Mouse (Mus musculus): Measurements from ENCODE around the gene 8030411F24Rik. TPM values are rescaled to one million over a fixed set of nuclear protein-coding genes. Genes with fewer than 3 reads are reported as not detected.
"Not testable (repeated sequence)": the region's sequence is repeated elsewhere in the genome, so short reads cannot be mapped to it uniquely, and the experiment has no call there.

The 8030411F24Rik gene
- not detected in 2 replicates for polyA plus RNA-seq (2016; fragmentation: Nextera tagmentation; extraction: Ambion mirVana)

GRCm38 (mm10) chr2:148781709-148782108 is at the start of gene 8030411F24Rik:
Gene 8030411F24Rik, plus strand, starts transcription at chr2:148782009.
- ATAC-seq (ENCODE audit: low FRiP score): no peak
- Histone ChIP-seq H3K9me3 (no peaks in the 10 kb centered on the region), H3K9ac (no peak within 1 kb of the TSS), H3K27ac (no peak within 1 kb of the TSS), H3K4me2 (no peak within 1 kb of the TSS), H3K27me3 (no peaks in the 10 kb centered on the region), H3K4me1 (no peaks in the 10 kb centered on the region), H3K36me3 (replicated peaks) (no peaks in the 10 kb centered on the region), H3K4me3 (replicated peaks) (no peak within 1 kb of the TSS)
- WGBS: 12% methylated on average over 1 of the region's 1 CpGs

DNA sequence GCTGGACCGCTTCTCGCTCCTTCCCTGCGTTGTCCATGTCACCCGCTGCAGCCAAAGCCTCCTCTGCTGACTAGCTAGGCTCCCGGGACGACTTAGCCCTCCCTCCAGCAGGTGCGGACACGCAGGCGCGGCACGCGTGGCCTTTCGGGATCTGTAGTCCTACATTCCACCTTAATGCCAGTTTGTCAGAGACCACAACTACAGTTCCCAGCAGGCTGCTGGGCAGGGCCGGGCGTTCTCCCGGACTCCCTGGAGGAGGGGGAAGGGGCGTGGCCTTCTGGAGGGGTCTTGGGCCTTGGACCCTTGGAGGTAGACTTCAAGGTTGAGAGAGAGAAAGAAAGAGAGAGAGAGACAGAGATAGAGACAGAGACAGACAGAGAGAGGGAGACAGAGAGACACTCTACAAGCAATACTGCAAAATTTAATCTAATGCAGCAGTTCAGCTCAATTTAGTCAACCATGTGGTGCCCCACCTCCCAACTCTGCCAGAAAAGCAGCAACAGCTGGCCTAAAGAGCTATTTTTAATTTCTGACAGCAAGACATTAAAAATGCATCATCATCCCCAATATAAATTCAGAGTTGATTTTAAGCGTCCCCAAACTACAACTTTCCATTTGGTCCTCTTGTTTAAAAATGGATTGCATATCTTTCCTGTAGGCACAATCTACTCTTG is 49.3 kb upstream of the 8030411F24Rik start, which contains the start of gene Napb:
Gene Napb (minus strand): TSS at position 141 of the 674 bp plus-strand sequence.
- Histone ChIP-seq H3K27ac (peak within 1 kb of the TSS; percentile 47; the same call in 1 of the 2 replicates), H3K9me3 (no peaks in the 10 kb centered on the region), H3K9ac (peak within 1 kb of the TSS; percentile 80), H3K27me3 (no peaks in the 10 kb centered on the region), H3K4me1 (peaks cover 9% of the 10 kb centered on the region), H3K4me3 (replicated peaks) (peak within 1 kb of the TSS; percentile 74), H3K4me2 (peak within 1 kb of the TSS; percentile 90), H3K36me3 (replicated peaks) (no peaks in the 10 kb centered on the region)
- ATAC-seq (ENCODE audit: low FRiP score): peak; percentile 100
- WGBS: 4% methylated on average over 18 of the region's 18 CpGs

DNA sequence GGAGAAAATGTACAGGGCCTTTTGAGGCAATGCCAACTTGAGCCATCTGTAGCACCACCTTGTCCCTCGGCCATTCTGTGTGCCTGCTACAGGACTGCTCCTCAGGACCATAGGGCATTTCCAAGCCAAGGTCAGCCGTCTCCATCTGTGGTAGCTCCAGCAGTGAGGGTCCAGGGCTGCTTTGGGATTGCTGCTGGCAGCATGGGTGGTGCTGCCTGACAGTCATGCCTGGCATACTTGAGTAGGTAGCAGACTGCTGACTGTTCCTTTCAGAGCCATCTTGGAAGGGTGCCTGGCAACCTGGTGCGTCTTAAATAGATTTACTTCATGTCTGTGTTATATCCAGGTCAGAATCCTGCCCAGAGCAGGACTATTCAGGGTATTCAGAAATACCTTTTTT is 38.8 kb upstream of the 8030411F24Rik start:
- Histone ChIP-seq H3K4me1 (no peaks in the 10 kb centered on the region), H3K4me2 (no peak overlapping the region), H3K9ac (no peak overlapping the region), H3K27me3 (no peaks in the 10 kb centered on the region), H3K4me3 (replicated peaks) (no peak overlapping the region), H3K27ac (no peak overlapping the region), H3K36me3 (replicated peaks) (no peaks in the 10 kb centered on the region), H3K9me3 (no peaks in the 10 kb centered on the region)
- WGBS: 89% methylated on average over 3 of the region's 3 CpGs
- ATAC-seq (ENCODE audit: low FRiP score): no peak

DNA sequence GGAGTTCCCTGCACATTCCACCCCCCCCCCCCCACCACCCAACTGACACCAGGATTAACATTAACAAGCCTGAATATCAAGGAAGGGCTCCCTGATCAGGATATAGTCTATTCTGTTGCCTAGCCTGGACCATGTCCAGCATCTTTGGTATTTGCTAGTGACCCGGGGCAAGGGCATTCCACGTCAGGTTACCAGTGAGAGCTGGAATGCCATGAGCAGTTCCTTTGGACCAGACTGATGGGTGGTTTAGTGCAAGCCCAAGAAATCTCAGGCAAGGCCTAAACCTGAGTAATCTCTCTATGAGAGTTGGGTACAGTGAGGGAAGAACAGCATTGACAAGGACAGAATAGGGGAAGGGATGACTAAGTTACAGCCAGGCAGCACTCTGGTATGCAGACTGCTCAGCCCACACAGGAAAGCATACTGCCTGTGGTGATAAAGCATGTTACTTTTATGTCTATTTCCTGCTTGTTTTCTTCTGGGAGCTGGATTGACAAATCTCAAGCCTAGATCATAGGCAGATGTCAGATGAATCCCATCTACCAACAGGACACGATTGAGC is 37.9 kb upstream of the 8030411F24Rik start:
- Histone ChIP-seq H3K4me2 (no peak overlapping the region), H3K36me3 (replicated peaks) (no peaks in the 10 kb centered on the region), H3K9me3 (no peaks in the 10 kb centered on the region), H3K27me3 (no peaks in the 10 kb centered on the region), H3K9ac (no peak overlapping the region), H3K4me1 (no peaks in the 10 kb centered on the region), H3K27ac (no peak overlapping the region), H3K4me3 (replicated peaks) (no peak overlapping the region)
- no peak for ATAC-seq (ENCODE audit: low FRiP score)
- WGBS: 85% methylated on average over 3 of the region's 3 CpGs

- Histone ChIP-seq H3K4me3 (replicated peaks) (no peak within 1 kb of the TSS), H3K9me3 (no peaks in the 10 kb centered on the region), H3K36me3 (replicated peaks) (no peaks in the 10 kb centered on the region), H3K27me3 (peaks cover 4% of the 10 kb centered on the region; the same call in 1 of the 2 replicates), H3K4me2 (no peak within 1 kb of the TSS), H3K27ac (no peak within 1 kb of the TSS), H3K9ac (no peak within 1 kb of the TSS), H3K4me1 (no peaks in the 10 kb centered on the region; the same call in 1 of the 2 replicates)
- WGBS: 81% methylated on average over 1 of the region's 1 CpGs
- ATAC-seq (ENCODE audit: low FRiP score): no peak
Measured at GRCm38 (mm10) chr2:148750058-148750457, 31.8 kb upstream of the 8030411F24Rik start, which contains the start of gene Cstl1. Gene Cstl1, plus strand, starts transcription at chr2:148750358.

- H3K27ac ChIP-seq: no peak overlapping the region
- H3K27me3 ChIP-seq: peaks cover 4% of the 10 kb centered on the region; the same call in 1 of the 2 replicates
- H3K4me2 ChIP-seq: peak overlapping the region; percentile 54
- no peaks in the 10 kb centered on the region for H3K36me3 ChIP-seq (replicated peaks)
- H3K9me3 ChIP-seq: no peaks in the 10 kb centered on the region
- peak overlapping the region; percentile 28 for H3K4me3 ChIP-seq (replicated peaks)
- H3K4me1 ChIP-seq: no peaks in the 10 kb centered on the region; the same call in 1 of the 2 replicates
- 18% methylated on average over 15 of the region's 15 CpGs for WGBS
- peak; percentile 80 for ATAC-seq (ENCODE audit: low FRiP score)
- 0 out of 2 replicates have a peak overlapping the region, but pooled peaks have one; percentile 7 for H3K9ac ChIP-seq
Measured at GRCm38 (mm10) chr2:148751893-148752813, 29.7 kb upstream of the 8030411F24Rik start.

DNA sequence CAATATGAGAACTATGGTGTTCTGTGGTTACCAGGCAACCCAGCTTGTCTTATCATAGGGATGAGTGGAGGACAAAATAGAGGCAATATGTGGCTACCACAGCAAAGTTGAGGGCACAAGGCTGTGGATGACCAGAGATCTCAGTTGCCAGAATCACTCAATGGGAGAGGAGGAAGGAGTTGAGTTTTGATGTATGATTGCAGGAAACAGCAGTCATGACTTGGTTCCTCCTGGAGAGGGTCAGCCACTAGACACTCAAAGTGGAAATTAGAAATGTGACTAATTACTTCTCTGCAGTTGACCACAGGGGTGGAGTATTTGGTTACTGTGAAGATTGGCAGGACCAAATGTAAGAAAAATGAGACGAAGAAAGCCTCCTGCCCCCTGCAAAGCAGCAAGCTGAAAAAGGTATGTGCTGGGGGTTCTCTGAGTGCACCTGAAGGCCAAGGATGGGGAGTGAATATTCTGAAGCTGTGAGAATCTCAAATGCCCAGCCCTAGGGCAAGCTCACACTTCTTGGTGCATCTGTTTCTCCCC is 27.4 kb upstream of the 8030411F24Rik start:
- no peak overlapping the region for H3K9ac ChIP-seq
- H3K4me3 ChIP-seq (replicated peaks): no peak overlapping the region
- 79% methylated on average over 1 of the region's 1 CpGs for WGBS
- H3K36me3 ChIP-seq (replicated peaks): no peaks in the 10 kb centered on the region
- no peak for ATAC-seq (ENCODE audit: low FRiP score)
- no peaks in the 10 kb centered on the region; the same call in 1 of the 2 replicates for H3K4me1 ChIP-seq
- H3K27ac ChIP-seq: no peak overlapping the region
- H3K9me3 ChIP-seq: no peaks in the 10 kb centered on the region
- peaks cover 4% of the 10 kb centered on the region; the same call in 1 of the 2 replicates for H3K27me3 ChIP-seq
- H3K4me2 ChIP-seq: no peak overlapping the region

GRCm38 (mm10) chr2:148763648-148764388 is 18.0 kb upstream of the 8030411F24Rik start:
- no peak for ATAC-seq (ENCODE audit: low FRiP score)
- H3K27me3 ChIP-seq: no peaks in the 10 kb centered on the region
- H3K36me3 ChIP-seq (replicated peaks): no peaks in the 10 kb centered on the region
- H3K27ac ChIP-seq: no peak overlapping the region
- no peak overlapping the region for H3K4me2 ChIP-seq
- 93% methylated on average over 1 of the region's 1 CpGs for WGBS
- no peak overlapping the region for H3K4me3 ChIP-seq (replicated peaks)
- H3K4me1 ChIP-seq: no peaks in the 10 kb centered on the region
- H3K9ac ChIP-seq: no peak overlapping the region
- H3K9me3 ChIP-seq: no peaks in the 10 kb centered on the region

- not testable (repeated sequence) for H3K9ac ChIP-seq; H3K9me3 ChIP-seq; H3K27me3 ChIP-seq; ATAC-seq (ENCODE audit: low FRiP score); H3K4me1 ChIP-seq; H3K4me3 ChIP-seq (replicated peaks); H3K27ac ChIP-seq; H3K4me2 ChIP-seq; H3K36me3 ChIP-seq (replicated peaks)
- 79% methylated on average over 4 of the region's 4 CpGs for WGBS
Measured at GRCm38 (mm10) chr2:148771397-148771796, 10.4 kb upstream of the 8030411F24Rik start, which contains the start of gene Cst11. Gene Cst11, minus strand, starts transcription at chr2:148771497.

GRCm38 (mm10) chr2:148789142-148789541 is 7.3 kb downstream of the 8030411F24Rik start, which contains the start of gene Cst12:
Gene Cst12, plus strand, starts transcription at chr2:148789361.
- Histone ChIP-seq H3K9me3 (no peaks in the 10 kb centered on the region), H3K4me1 (no peaks in the 10 kb centered on the region), H3K27me3 (no peaks in the 10 kb centered on the region), H3K4me3 (replicated peaks) (no peak within 1 kb of the TSS), H3K4me2 (no peak within 1 kb of the TSS), H3K36me3 (replicated peaks) (no peaks in the 10 kb centered on the region), H3K27ac (no peak within 1 kb of the TSS), H3K9ac (no peak within 1 kb of the TSS)
- ATAC-seq (ENCODE audit: low FRiP score): no peak
- 92% methylated on average over 6 of the region's 6 CpGs for WGBS

DNA sequence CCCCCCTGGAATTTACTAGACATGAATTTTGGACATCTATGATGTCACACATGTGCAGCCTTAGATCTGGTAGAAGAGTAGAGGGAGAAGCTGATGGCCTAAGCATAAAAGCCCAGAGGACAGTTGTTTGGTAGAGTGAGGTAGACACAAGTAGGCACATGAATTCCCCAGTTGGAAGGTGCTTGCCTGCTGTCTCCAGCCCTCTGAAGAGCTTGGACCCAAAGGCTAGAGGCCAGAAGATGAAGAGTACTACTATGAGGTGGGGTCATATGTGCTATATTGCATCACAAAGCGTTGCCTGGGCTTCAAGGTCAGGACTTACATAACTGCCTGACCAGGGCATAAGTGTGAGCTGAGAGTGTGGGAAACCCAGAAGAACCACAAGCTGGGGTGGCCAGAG is 16.7 kb downstream of the 8030411F24Rik start, which contains the start of gene Cst8:
Gene Cst8 (plus strand): TSS at position 301 of the 400 bp plus-strand sequence.
- no peaks in the 10 kb centered on the region for H3K4me1 ChIP-seq
- H3K27me3 ChIP-seq: no peaks in the 10 kb centered on the region
- H3K4me3 ChIP-seq (replicated peaks): no peak within 1 kb of the TSS
- WGBS: 89% methylated on average over 1 of the region's 1 CpGs
- H3K27ac ChIP-seq: no peak within 1 kb of the TSS
- H3K9ac ChIP-seq: no peak within 1 kb of the TSS
- ATAC-seq (ENCODE audit: low FRiP score): no peak
- no peak within 1 kb of the TSS for H3K4me2 ChIP-seq
- no peaks in the 10 kb centered on the region for H3K9me3 ChIP-seq
- H3K36me3 ChIP-seq (replicated peaks): no peaks in the 10 kb centered on the region
